Mouse (Mus musculus) myocyte (in vitro differentiated cells): Measurements from ENCODE around the gene 1110032F04Rik.

Experiments
- CEBPB ChIP-seq: IDR thresholded peaks from 2 replicates; pipeline ENCODE4 v1.6.1; 2011; ENCODE audit warnings: mild to moderate bottlenecking, moderate library complexity; ENCODE audit not compliant: poor library complexity, insufficient read depth, severe bottlenecking
- E2F4 ChIP-seq: IDR thresholded peaks from one replicate; pipeline ENCODE4 v1.6.1; 2011; ENCODE audit warnings: mild to moderate bottlenecking, control low read depth, moderate library complexity; ENCODE audit not compliant: insufficient read depth
- MAX ChIP-seq: IDR thresholded peaks from one replicate; pipeline ENCODE4 v1.6.1; 2011; ENCODE audit warnings: low read depth, mild to moderate bottlenecking, control low read depth
- MYOD1 ChIP-seq, 3 experiments: IDR thresholded peaks; one replicate each; pipeline ENCODE4 v1.6.1; 2011; ENCODE audit warnings: control low read depth in 2 of 3, low read depth in 2 of 3, mild to moderate bottlenecking in 2 of 3, moderate library complexity in 1 of 3; ENCODE audit not compliant: insufficient read length in 2 of 3, control insufficient read depth in 1 of 3
- MYOG ChIP-seq, 3 experiments: IDR thresholded peaks; one replicate each; pipeline ENCODE4 v1.6.1; 2011; ENCODE audit warnings: control low read depth in 2 of 3, low read depth in 2 of 3, mild to moderate bottlenecking in 2 of 3; ENCODE audit not compliant: insufficient read length in 2 of 3, control insufficient read depth in 1 of 3, insufficient read depth in 1 of 3
- POLR2A ChIP-seq: IDR thresholded peaks from one replicate; pipeline ENCODE4 v1.6.1; 2011; ENCODE audit warnings: low read depth, mild to moderate bottlenecking, control low read depth, moderate library complexity; ENCODE audit not compliant: insufficient read length
- POLR2AphosphoS2 ChIP-seq: IDR thresholded peaks from one replicate; pipeline ENCODE4 v1.6.1; 2011; ENCODE audit warnings: low read depth, control low read depth; ENCODE audit not compliant: insufficient read length
- SRF ChIP-seq: IDR thresholded peaks from one replicate; pipeline ENCODE4 v1.6.1; 2011; ENCODE audit warnings: low read depth; ENCODE audit not compliant: control insufficient read depth, insufficient read length
- TCF12 ChIP-seq: IDR thresholded peaks from one replicate; pipeline ENCODE4 v1.6.1; 2011; ENCODE audit warnings: mild to moderate bottlenecking, control low read depth; ENCODE audit not compliant: poor library complexity, insufficient read depth, severe bottlenecking
- TCF3 ChIP-seq: IDR thresholded peaks from one replicate; pipeline ENCODE4 v1.6.1; 2011; ENCODE audit warnings: low read depth, control low read depth; ENCODE audit not compliant: insufficient read length
- USF1 ChIP-seq: IDR thresholded peaks from one replicate; pipeline ENCODE4 v1.6.1; 2011; ENCODE audit warnings: low read depth, mild to moderate bottlenecking, control low read depth, moderate library complexity

DNA sequence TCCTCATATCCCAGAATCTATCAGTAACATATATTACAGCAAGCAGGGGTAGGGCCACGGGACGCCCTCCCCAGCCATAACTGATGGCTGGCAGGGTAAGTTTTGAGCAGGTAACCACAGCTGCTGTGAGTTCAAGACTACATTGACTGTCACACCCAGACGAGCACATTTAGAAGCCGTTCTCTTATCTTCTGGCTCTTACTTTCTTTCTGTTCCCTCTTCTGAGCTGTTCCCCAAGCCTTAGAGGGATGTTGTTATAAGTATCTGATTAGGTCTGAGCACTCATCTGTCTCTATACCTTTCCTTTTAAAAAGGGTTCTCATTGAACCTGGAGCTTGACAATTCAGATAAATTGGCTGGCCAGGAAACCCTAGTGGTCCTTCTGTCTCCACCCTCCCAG, 38.1 kb downstream of the 1110032F04Rik start:
- TF ChIP-seq POLR2A (no peak), POLR2AphosphoS2 (no peak), E2F4 (no peak), MAX (no peak), CEBPB (no peak), MYOD1 (IDR thresholded peaks at IDR 0.05; ENCODE audit: control insufficient read depth in 1 of 3, insufficient read length in 2 of 3, low read depth in 2 of 3) (no peak), TCF3 (no peak), MYOG (IDR thresholded peaks at IDR 0.05; ENCODE audit: control insufficient read depth in 1 of 3, insufficient read depth in 1 of 3, insufficient read length in 2 of 3, low read depth in 2 of 3) (no peak), TCF12 (no peak), USF1 (no peak), SRF (no peak)
